Mouse (Mus musculus): ENCODE results near the gene Ppp1ca. TPM values are rescaled to one million over a fixed set of nuclear protein-coding genes. Genes with fewer than 3 reads are reported as not detected.

Gene Ppp1ca
- polyA plus RNA-seq, 1 experiment from 2014 or later = 727 TPM

GRCm38 (mm10) chr19:4219943-4220342 lies 28.1 kb downstream of the Ppp1ca start:
- 76% methylated on average over 6 of the region's 6 CpGs for WGBS
- ATAC-seq (ENCODE audit: insufficient read depth, low FRiP score) = no peak
- Histone ChIP-seq H3K36me3 (ENCODE audit: control insufficient read depth, insufficient read depth, low read length) (no peaks in the 10 kb centered on the region), H3K4me1 (ENCODE audit: control insufficient read depth, insufficient read depth, low read length) (peaks cover 61% of the 10 kb centered on the region), H3K27ac (ENCODE audit: low read length) (peak overlapping the region; percentile 68; the same call in 1 of the 2 replicates), H3K27me3 (ENCODE audit: control insufficient read depth, insufficient read depth, low read length) (no peaks in the 10 kb centered on the region), H3K4me3 (replicated peaks; ENCODE audit: low read length) (no peak overlapping the region), H3K4me2 (ENCODE audit: low read depth, low read length) (no peak overlapping the region), H3K9me3 (replicated peaks; ENCODE audit: control insufficient read depth, low read length) (no peaks in the 10 kb centered on the region), H3K9ac (ENCODE audit: low read length) (peak overlapping the region; percentile 53; the same call in 1 of the 2 replicates)

- WGBS = 26% methylated on average over 4 of the region's 4 CpGs
- Histone ChIP-seq H3K4me1 (ENCODE audit: control insufficient read depth, insufficient read depth, low read length) (peaks cover 58% of the 10 kb centered on the region), H3K9me3 (replicated peaks; ENCODE audit: control insufficient read depth, low read length) (no peaks in the 10 kb centered on the region), H3K36me3 (ENCODE audit: control insufficient read depth, insufficient read depth, low read length) (no peaks in the 10 kb centered on the region), H3K4me2 (ENCODE audit: low read depth, low read length) (peak overlapping the region; percentile 28; the same call in 1 of the 2 replicates), H3K9ac (ENCODE audit: low read length) (peak overlapping the region; percentile 53), H3K27me3 (ENCODE audit: control insufficient read depth, insufficient read depth, low read length) (no peaks in the 10 kb centered on the region), H3K27ac (ENCODE audit: low read length) (peak overlapping the region; percentile 68), H3K4me3 (replicated peaks; ENCODE audit: low read length) (no peak overlapping the region)
- ATAC-seq (ENCODE audit: insufficient read depth, low FRiP score) = peak; percentile 18; the same call in 1 of the 2 replicates
These were observed 28.6 kb downstream of the Ppp1ca start for GRCm38 (mm10) chr19:4220416-4220815.

GRCm38 (mm10) chr19:4220957-4221743 lies 29.3 kb downstream of the Ppp1ca start:
- peak overlapping the region; percentile 53 for H3K9ac ChIP-seq (ENCODE audit: low read length)
- no peaks in the 10 kb centered on the region for H3K9me3 ChIP-seq (replicated peaks; ENCODE audit: control insufficient read depth, low read length)
- ATAC-seq (ENCODE audit: insufficient read depth, low FRiP score) = peak; percentile 69
- H3K27me3 ChIP-seq (ENCODE audit: control insufficient read depth, insufficient read depth, low read length) = no peaks in the 10 kb centered on the region
- H3K4me1 ChIP-seq (ENCODE audit: control insufficient read depth, insufficient read depth, low read length) = peaks cover 51% of the 10 kb centered on the region
- H3K27ac ChIP-seq (ENCODE audit: low read length) = peak overlapping the region; percentile 78
- peak overlapping the region; percentile 44 for H3K4me2 ChIP-seq (ENCODE audit: low read depth, low read length)
- H3K36me3 ChIP-seq (ENCODE audit: control insufficient read depth, insufficient read depth, low read length) = no peaks in the 10 kb centered on the region
- H3K4me3 ChIP-seq (replicated peaks; ENCODE audit: low read length) = 0 out of 2 replicates have a peak overlapping the region, but pooled peaks have one; percentile 7
- WGBS = 27% methylated on average over 14 of the region's 14 CpGs

- no peaks in the 10 kb centered on the region for H3K36me3 ChIP-seq (ENCODE audit: control insufficient read depth, insufficient read depth, low read length)
- H3K9ac ChIP-seq (ENCODE audit: low read length) = peak overlapping the region; percentile 19; the same call in 1 of the 2 replicates
- no peak overlapping the region for H3K4me2 ChIP-seq (ENCODE audit: low read depth, low read length)
- no peak for ATAC-seq (ENCODE audit: insufficient read depth, low FRiP score)
- H3K4me1 ChIP-seq (ENCODE audit: control insufficient read depth, insufficient read depth, low read length) = peaks cover 41% of the 10 kb centered on the region
- no peaks in the 10 kb centered on the region for H3K27me3 ChIP-seq (ENCODE audit: control insufficient read depth, insufficient read depth, low read length)
- no peaks in the 10 kb centered on the region for H3K9me3 ChIP-seq (replicated peaks; ENCODE audit: control insufficient read depth, low read length)
- no peak overlapping the region for H3K27ac ChIP-seq (ENCODE audit: low read length)
- 55% methylated on average over 11 of the region's 11 CpGs for WGBS
- H3K4me3 ChIP-seq (replicated peaks; ENCODE audit: low read length) = no peak overlapping the region
These were observed 30.3 kb downstream of the Ppp1ca start for GRCm38 (mm10) chr19:4222165-4222564.

- H3K4me3 ChIP-seq (replicated peaks; ENCODE audit: low read length) = no peak overlapping the region
- no peaks in the 10 kb centered on the region for H3K27me3 ChIP-seq (ENCODE audit: control insufficient read depth, insufficient read depth, low read length)
- no peak overlapping the region for H3K27ac ChIP-seq (ENCODE audit: low read length)
- no peak overlapping the region for H3K4me2 ChIP-seq (ENCODE audit: low read depth, low read length)
- H3K36me3 ChIP-seq (ENCODE audit: control insufficient read depth, insufficient read depth, low read length) = no peaks in the 10 kb centered on the region
- no peaks in the 10 kb centered on the region for H3K9me3 ChIP-seq (replicated peaks; ENCODE audit: control insufficient read depth, low read length)
- no peak overlapping the region for H3K9ac ChIP-seq (ENCODE audit: low read length)
- ATAC-seq (ENCODE audit: insufficient read depth, low FRiP score) = no peak
- 82% methylated on average over 7 of the region's 7 CpGs for WGBS
- peaks cover 25% of the 10 kb centered on the region for H3K4me1 ChIP-seq (ENCODE audit: control insufficient read depth, insufficient read depth, low read length)
These were observed 34.9 kb downstream of the Ppp1ca start for GRCm38 (mm10) chr19:4226779-4227178.

GRCm38 (mm10) chr19:4227446-4227845 lies 35.6 kb downstream of the Ppp1ca start:
- WGBS = 76% methylated on average over 5 of the region's 5 CpGs
- no peak overlapping the region for H3K4me3 ChIP-seq (replicated peaks; ENCODE audit: low read length)
- H3K4me2 ChIP-seq (ENCODE audit: low read depth, low read length) = no peak overlapping the region
- ATAC-seq (ENCODE audit: insufficient read depth, low FRiP score) = no peak
- H3K4me1 ChIP-seq (ENCODE audit: control insufficient read depth, insufficient read depth, low read length) = peaks cover 22% of the 10 kb centered on the region
- H3K9me3 ChIP-seq (replicated peaks; ENCODE audit: control insufficient read depth, low read length) = no peaks in the 10 kb centered on the region
- H3K27me3 ChIP-seq (ENCODE audit: control insufficient read depth, insufficient read depth, low read length) = no peaks in the 10 kb centered on the region
- H3K9ac ChIP-seq (ENCODE audit: low read length) = no peak overlapping the region
- no peak overlapping the region for H3K27ac ChIP-seq (ENCODE audit: low read length)
- no peaks in the 10 kb centered on the region for H3K36me3 ChIP-seq (ENCODE audit: control insufficient read depth, insufficient read depth, low read length)

GRCm38 (mm10) chr19:4227894-4228678 lies 36.2 kb downstream of the Ppp1ca start:
- 15% methylated on average over 8 of the region's 8 CpGs for WGBS
- peaks cover 22% of the 10 kb centered on the region for H3K4me1 ChIP-seq (ENCODE audit: control insufficient read depth, insufficient read depth, low read length)
- peak; percentile 14; the same call in 1 of the 2 replicates for ATAC-seq (ENCODE audit: insufficient read depth, low FRiP score)

GRCm38 (mm10) chr19:4228891-4229290 lies 37.0 kb downstream of the Ppp1ca start:
- ATAC-seq (ENCODE audit: insufficient read depth, low FRiP score) = no peak
- no peak overlapping the region for H3K27ac ChIP-seq (ENCODE audit: low read length)
- 51% methylated on average over 4 of the region's 4 CpGs for WGBS
- H3K4me3 ChIP-seq (replicated peaks; ENCODE audit: low read length) = no peak overlapping the region
- no peak overlapping the region for H3K4me2 ChIP-seq (ENCODE audit: low read depth, low read length)
- no peak overlapping the region for H3K9ac ChIP-seq (ENCODE audit: low read length)
- no peaks in the 10 kb centered on the region for H3K9me3 ChIP-seq (replicated peaks; ENCODE audit: control insufficient read depth, low read length)
- H3K27me3 ChIP-seq (ENCODE audit: control insufficient read depth, insufficient read depth, low read length) = no peaks in the 10 kb centered on the region
- H3K4me1 ChIP-seq (ENCODE audit: control insufficient read depth, insufficient read depth, low read length) = peaks cover 22% of the 10 kb centered on the region
- H3K36me3 ChIP-seq (ENCODE audit: control insufficient read depth, insufficient read depth, low read length) = no peaks in the 10 kb centered on the region

More at GRCm38 (mm10) chr19:4227894-4228678, 36.2 kb downstream of the Ppp1ca start:
- no peaks in the 10 kb centered on the region for H3K27me3 ChIP-seq (ENCODE audit: control insufficient read depth, insufficient read depth, low read length)
- H3K9ac ChIP-seq (ENCODE audit: low read length) = 0 out of 2 replicates have a peak overlapping the region, but pooled peaks have one; percentile 16
- H3K9me3 ChIP-seq (replicated peaks; ENCODE audit: control insufficient read depth, low read length) = no peaks in the 10 kb centered on the region
- no peak overlapping the region for H3K4me3 ChIP-seq (replicated peaks; ENCODE audit: low read length)
- no peaks in the 10 kb centered on the region for H3K36me3 ChIP-seq (ENCODE audit: control insufficient read depth, insufficient read depth, low read length)
- no peak overlapping the region for H3K4me2 ChIP-seq (ENCODE audit: low read depth, low read length)
- no peak overlapping the region for H3K27ac ChIP-seq (ENCODE audit: low read length)

All from stomach, embryonic 16.5 days (tissue).